Mouse (Mus musculus) heart, adult 2 months (tissue): Measurements from ENCODE around the gene Gm8879. TPM values are rescaled to one million over a fixed set of nuclear protein-coding genes. Genes with fewer than 3 reads are reported as not detected.
A peak's percentile ranks its signal among the peaks of the same experiment; 100 is the strongest.
"Not testable (repeated sequence)": the region's sequence is repeated elsewhere in the genome, so short reads cannot be mapped to it uniquely, and the experiment has no call there.

ENCODE experiments used
- DNase-seq, 2 experiments: peaks; one replicate each; pipeline ENCODE4 v3.0.0; 2021
- H3K27ac ChIP-seq: fragments of 200-600 bp; 2 replicates; pipeline ENCODE4 v1.8.1; 2022
- H3K27me3 ChIP-seq: fragments of 200-500 bp; 2 replicates; pipeline ENCODE4 v1.6.1; 2012; ENCODE audit warnings: mild to moderate bottlenecking, low read length, inconsistent platforms, mixed read lengths; ENCODE audit not compliant: control insufficient read depth, insufficient read depth
- H3K36me3 ChIP-seq: fragments of 200-500 bp; 2 replicates; pipeline ENCODE4 v1.6.1; 2012; ENCODE audit warnings: low read length, inconsistent platforms; ENCODE audit not compliant: control insufficient read depth, insufficient read depth
- H3K4me1 ChIP-seq: fragments of 200-500 bp; 2 replicates; pipeline ENCODE4 v1.6.1; 2011; ENCODE audit warnings: low read length; ENCODE audit not compliant: control insufficient read depth, insufficient read depth
- H3K4me3 ChIP-seq: fragments of 200-600 bp; 2 replicates; pipeline ENCODE4 v1.8.1; 2022
- H3K79me2 ChIP-seq: fragments of 200-500 bp; replicated peaks from 2 replicates; pipeline ENCODE4 v1.6.1; 2012; ENCODE audit warnings: mild to moderate bottlenecking, inconsistent platforms, low read length, moderate library complexity, mixed read lengths; ENCODE audit not compliant: control insufficient read depth, insufficient read depth
- H3K9ac ChIP-seq: fragments of 200-500 bp; 2 replicates; pipeline ENCODE4 v1.6.1; 2012; ENCODE audit warnings: low read depth, mild to moderate bottlenecking, control low read depth, inconsistent platforms, low read length, mixed read lengths
- WGBS: fragments of 180-500 bp; shearing (Covaris S2); methylation state at CpG from one replicate; pipeline ENCODE4 v1.1.7; 2018; 5-methylcytosine and 5-hydroxymethylcytosine counted together
- intact Hi-C: fragments of 180-260 bp; cut with DNase I; formaldehyde crosslinking; loops from one replicate; pipeline ENCODE4 v1.15.1; 2025
- long read RNA-seq: library from polyadenylated mRNA; stranded (forward); transcript quantifications from one replicate; pipeline ENCODE4 v2.0.0, GENCODE M21; 2021
- polyA plus RNA-seq: library from polyadenylated mRNA; depleted of rRNA; stranded (reverse); fragments of >200 nt; gene quantifications from 2 replicates; pipeline ENCODE4 v1.2.3, GENCODE M21; 2012; rRNA removed
- total RNA-seq, 2 experiments: library from RNA; stranded (reverse); gene quantifications; 2 replicates each; pipeline ENCODE4 v1.2.3; 2021

Gene Gm8879
- total RNA-seq, result not detected
- not detected in 2 replicates for polyA plus RNA-seq
- long read RNA-seq, result 0 reads

DNA sequence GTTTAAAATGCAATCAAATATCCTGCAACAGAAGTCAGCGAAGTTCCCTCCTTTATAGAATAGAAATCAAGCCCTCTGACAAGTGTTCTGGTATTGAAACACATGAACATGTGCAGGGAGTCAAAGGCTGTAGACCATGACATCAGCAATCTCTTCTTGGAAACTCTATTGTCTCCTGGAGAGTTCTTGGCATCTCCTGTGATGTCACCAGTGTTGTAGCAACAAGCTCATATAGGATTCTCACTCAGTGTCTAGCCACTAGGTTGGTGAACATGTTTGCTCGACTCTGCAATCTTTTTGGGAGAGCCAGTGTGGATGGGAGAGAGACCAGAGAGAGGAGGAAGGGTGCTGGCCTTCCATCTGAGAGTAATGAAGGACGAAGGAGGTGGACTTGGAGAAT lies at the start of gene Gm8879:
Gene Gm8879 (plus strand): TSS at position 301 of the 400 bp plus-strand sequence.
- not testable (repeated sequence) for H3K4me1 ChIP-seq
- no CpG with 5 or more reads among the region's 3 CpGs for WGBS

DNA sequence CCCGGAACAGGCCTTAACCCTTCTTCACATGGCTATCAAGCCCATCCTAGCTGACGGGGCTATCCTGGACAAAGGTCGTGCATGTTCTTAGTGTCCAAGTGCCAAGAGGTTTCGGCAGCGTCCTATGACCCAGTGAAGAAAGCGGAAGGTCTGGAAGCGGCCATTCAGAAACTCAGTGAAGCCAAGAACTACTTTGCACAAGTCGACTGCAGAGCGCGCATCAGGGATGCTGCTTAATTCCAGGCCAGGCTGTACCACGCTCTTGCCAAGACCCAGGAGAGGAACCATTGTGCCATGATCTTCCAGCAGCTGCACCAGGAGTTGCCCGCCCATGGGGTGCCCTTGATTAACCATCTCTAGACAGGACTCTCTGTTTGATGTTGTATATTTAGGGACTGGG lies 10.6 kb downstream of the Gm8879 start:
- H3K79me2 ChIP-seq, H3K4me3 ChIP-seq, H3K36me3 ChIP-seq, H3K9ac ChIP-seq, H3K27me3 ChIP-seq, H3K27ac ChIP-seq, H3K4me1 ChIP-seq, intact Hi-C loops: not testable (repeated sequence)
- peak in 1 of 2 experiments; percentile 13 for DNase-seq
- 84% methylated on average over 12 of the region's 12 CpGs for WGBS

More for the DNA sequence above, at the start of gene Gm8879:
- intact Hi-C loops, H3K4me3 ChIP-seq, H3K9ac ChIP-seq, H3K79me2 ChIP-seq, H3K27ac ChIP-seq, DNase-seq, H3K36me3 ChIP-seq, H3K27me3 ChIP-seq: not testable (repeated sequence)

Other genes starting within 250 kb of the Gm8879 start
- not detected for gene Gm8871, start 179.8 kb upstream of the Gm8879 start, total RNA-seq
- gene Gm8871, start 179.8 kb upstream of the Gm8879 start, polyA plus RNA-seq, result not detected in 2 replicates
- not detected for gene Gm8857, start 179.8 kb upstream of the Gm8879 start, total RNA-seq
- gene Gm8857, start 179.8 kb upstream of the Gm8879 start, polyA plus RNA-seq, result not detected in 2 replicates
- not detected for gene Gm5861, start 55.4 kb downstream of the Gm8879 start, total RNA-seq
- gene Gm5861, start 55.4 kb downstream of the Gm8879 start, polyA plus RNA-seq, result not detected in 2 replicates
- not detected for gene Gm8890, start 128.4 kb downstream of the Gm8879 start, total RNA-seq
- gene Gm8890, start 128.4 kb downstream of the Gm8879 start, polyA plus RNA-seq, result not detected in 2 replicates
- gene Speer1, start 213.9 kb downstream of the Gm8879 start, total RNA-seq, result not detected
- not detected in 2 replicates for gene Speer1, start 213.9 kb downstream of the Gm8879 start, polyA plus RNA-seq